Mouse (Mus musculus): ENCODE measurements around the gene Rprd1b. TPM values are rescaled to one million over a fixed set of nuclear protein-coding genes. Genes with fewer than 3 reads are reported as not detected.

Gene Rprd1b
- total RNA-seq (2015; ENCODE audit: low replicate concordance) = 50.1 and 57.0 TPM in 2 replicates
- 34.4 and 44.5 TPM in 2 replicates for total RNA-seq (2017; ENCODE audit: low replicate concordance)

DNA sequence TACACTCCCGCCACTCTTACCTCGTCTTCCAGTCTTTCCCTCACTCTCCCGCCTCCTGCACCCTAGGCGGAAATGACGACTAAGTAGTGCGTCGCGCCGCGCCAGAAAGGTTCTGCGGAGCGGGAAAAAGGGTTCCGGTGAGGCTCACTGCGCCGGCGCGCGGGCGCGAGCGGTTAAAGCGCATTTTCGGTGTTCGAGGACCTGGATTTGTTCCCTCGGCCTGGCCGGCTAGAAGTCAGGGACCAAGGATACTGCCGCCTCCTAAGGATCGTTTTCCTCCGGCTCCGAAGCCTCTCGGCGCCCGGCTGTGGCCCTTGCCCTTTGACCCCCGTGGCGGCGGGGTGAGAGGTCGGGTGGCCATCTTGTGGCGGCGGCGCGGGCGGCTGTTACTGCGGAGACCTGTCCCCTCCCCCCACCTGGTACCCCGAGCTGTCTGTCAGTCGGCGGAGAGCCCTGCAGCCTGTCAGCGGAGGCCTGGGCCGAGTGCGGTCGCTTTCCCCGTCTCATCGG is at the start of gene Rprd1b, which contains the start of gene Tti1:
Rprd1b (plus strand) TSS at position 144 of the 510 bp plus-strand sequence.
Tti1 (minus strand) TSS at position 80 of the 510 bp plus-strand sequence.
- peak; percentile 92 for ATAC-seq (replicated peaks; ENCODE audit: low FRiP score, poor library complexity, severe bottlenecking)

DNA sequence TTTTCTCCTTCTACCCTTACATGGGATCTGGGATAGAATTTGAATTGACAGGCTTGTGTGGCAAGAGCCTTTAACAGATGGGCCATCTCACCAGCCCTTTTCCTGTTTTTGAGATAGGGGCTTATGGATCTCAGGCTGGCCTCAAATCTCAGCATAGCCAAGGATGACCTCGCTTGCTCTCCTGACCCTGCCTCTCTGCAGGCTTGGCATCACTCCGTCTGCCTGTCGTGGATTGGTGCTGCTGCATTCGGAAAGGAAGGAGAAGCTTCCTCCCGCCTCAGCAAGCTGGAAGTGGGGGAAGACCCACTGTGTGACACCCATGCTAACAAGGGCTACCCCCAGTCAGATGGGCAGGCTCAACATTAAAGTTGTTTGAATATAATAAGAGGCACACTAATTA is 49.1 kb upstream of the Rprd1b start:
- ATAC-seq (replicated peaks; ENCODE audit: low FRiP score, poor library complexity, severe bottlenecking) = no peak

DNA sequence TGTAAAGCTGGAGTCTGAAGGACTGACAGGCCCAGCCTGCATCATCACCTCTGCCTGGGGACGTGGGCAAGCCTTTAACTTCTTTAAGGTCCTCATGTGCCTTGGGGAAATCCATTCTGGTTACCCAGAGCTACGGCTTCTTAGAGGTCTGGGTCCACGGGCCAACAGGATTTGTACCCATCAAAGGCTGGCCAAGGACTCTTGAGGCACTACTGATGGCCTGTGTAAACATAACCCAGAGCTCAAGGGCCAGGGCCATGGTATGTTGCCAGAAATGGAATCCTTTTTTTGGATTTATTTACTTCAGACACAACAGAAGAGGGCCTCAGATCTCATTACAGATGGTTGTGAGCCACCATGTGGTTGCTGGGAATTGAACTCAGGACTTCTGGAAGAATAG is 45.6 kb upstream of the Rprd1b start:
- ATAC-seq (replicated peaks; ENCODE audit: low FRiP score, poor library complexity, severe bottlenecking) = no peak

DNA sequence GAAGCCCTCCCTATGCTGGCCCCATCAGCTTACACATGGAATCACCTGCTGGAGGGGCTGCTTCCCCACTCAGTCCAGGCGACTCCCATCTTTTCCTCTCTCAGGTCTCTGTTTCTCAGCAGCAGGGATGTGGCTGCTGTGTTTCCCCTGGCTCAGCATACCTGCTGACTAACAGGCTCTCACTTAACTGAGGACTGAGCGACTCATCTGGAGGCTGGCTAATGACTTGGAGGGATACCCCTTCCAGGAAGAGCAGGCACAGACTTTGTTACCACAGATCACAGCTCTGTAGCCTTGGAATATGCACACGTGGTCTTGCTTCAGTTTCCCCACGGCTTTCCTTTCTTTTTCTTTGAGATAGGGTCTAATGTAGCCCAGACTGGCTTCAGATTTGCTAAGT is 45.0 kb upstream of the Rprd1b start:
- no peak for ATAC-seq (replicated peaks; ENCODE audit: low FRiP score, poor library complexity, severe bottlenecking)

DNA sequence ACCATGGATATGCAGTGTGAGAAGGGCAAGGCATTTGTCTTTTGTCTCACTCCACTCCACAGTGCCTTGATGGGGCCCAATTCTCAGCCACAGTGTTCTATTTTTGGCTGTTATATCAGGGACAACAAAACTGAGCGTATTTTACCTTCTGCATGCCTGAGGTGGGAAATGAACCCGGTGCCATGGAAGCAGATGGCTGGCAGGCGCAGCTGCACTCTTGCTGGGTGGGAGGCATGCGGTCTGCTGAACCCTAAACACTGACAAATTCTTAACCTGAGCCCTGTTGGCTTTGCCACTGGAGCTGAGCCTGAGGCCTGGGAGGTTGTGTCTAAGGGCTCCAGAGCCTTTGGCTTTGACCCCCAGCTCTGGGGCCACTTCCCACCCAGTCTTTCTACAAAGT is 42.7 kb upstream of the Rprd1b start:
- no peak for ATAC-seq (replicated peaks; ENCODE audit: low FRiP score, poor library complexity, severe bottlenecking)

DNA sequence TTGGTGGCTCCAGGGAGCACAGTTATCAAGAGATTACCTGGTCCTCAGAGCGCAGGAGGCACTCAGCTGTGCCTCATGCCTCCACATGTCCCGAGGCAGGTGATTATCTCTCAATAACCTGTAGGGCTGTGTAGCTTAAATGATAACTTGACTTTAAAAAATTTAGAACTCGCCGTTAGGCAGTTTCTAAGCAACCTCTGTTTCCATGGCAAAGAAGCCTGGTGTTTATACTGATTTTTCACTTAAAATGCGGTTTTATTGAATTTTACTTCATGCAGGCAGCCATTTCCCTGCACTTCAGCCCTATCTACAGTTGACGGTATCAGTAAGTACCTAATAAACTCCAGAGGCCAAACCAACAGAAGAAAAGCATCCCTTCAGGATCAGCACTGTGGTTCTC is 42.1 kb upstream of the Rprd1b start:
- ATAC-seq (replicated peaks; ENCODE audit: low FRiP score, poor library complexity, severe bottlenecking) = no peak

DNA sequence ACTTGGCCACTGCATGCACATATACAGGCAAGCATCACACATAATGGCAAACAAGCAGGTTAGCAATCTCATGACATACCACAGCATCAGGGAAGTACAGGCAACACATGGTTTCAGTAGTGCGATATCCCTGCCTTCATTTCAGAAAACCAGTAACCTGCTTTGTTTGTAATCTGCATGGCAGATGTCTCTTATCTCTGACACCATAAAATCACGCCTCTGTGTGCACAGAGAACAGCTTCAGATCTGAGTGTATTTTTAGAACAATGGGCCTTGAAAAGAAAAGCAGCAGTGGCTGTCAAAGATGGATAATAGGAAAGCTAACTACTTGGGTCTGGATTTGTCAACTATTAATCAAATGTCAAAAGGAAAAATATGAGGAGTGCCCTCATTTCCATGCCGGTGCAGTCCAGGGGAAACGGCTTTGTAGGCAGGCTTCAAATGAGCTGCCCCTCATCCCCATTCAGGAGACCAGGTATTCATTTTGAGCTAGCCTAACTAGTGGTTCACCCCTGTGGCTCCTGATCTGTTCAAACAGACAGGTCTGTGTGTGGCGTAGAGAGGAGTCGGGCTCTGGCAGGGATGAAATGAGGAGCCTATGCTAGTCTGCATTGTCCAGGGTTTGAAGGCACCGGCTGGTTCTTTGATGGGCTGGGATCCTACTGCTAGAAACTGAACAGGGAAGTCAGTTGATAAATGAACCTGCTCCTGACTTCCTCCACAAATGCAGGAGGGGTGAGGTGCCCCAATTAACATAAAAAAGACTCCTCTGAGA is 39.7 kb upstream of the Rprd1b start:
- ATAC-seq (replicated peaks; ENCODE audit: low FRiP score, poor library complexity, severe bottlenecking) = no peak

DNA sequence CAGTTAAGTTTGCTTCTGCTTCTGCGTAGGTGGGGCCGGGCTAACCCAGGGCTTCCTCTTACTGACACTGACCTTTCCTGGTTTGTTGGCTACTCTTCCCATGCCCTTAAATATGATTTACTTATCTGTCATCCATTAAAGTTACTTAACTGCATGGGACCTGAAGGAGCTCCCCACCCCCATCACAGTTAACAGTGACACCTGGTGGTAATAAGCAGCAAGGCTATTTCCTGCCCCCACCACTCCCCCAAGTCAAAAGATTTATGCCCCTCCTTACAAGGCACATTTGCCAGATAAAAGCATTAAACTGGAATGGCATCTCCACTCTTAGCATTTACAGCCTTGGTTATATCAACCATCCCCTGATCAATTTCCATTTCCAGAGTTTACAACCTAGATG is 38.4 kb upstream of the Rprd1b start:
- no peak for ATAC-seq (replicated peaks; ENCODE audit: low FRiP score, poor library complexity, severe bottlenecking)

DNA sequence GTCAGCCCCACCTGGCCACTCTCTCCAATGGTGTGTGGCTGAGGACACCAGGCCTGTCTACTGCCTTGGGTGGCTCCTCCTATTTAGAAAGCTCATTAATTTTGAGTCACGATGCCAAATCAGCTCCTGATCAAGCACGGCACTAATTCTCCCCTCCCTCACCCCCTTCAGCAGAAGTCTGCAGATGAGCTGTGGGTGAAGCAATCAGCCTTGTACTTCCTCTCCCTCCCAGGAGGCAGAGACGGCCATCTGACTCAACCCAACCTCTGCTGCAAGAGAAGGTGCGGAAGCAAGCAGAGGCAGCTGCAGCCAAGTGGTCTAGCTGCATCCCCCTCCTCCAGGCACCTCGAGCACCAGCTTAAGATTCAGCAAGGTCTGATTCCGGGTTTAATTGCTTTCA is 37.3 kb upstream of the Rprd1b start:
- ATAC-seq (replicated peaks; ENCODE audit: low FRiP score, poor library complexity, severe bottlenecking) = no peak

DNA sequence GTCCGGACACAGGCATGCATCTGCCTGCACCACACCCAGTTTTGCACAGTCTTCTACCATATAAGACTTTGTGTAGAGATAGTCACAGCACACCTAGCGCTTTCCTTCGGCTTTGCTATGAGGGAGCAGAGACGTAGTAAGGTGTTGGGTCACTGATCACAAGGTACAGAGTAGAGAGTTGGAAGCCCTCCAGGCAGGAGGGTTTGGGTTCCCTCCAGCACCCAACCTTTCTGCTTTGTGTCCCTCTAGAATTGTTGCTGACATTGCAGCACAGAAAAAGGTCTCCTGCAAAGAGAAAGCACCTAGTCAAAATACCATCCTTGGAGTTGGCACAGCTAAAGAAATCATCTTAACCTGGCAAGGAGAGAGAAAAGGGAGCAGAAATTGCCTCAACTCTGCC is 35.8 kb upstream of the Rprd1b start:
- no peak for ATAC-seq (replicated peaks; ENCODE audit: low FRiP score, poor library complexity, severe bottlenecking)

DNA sequence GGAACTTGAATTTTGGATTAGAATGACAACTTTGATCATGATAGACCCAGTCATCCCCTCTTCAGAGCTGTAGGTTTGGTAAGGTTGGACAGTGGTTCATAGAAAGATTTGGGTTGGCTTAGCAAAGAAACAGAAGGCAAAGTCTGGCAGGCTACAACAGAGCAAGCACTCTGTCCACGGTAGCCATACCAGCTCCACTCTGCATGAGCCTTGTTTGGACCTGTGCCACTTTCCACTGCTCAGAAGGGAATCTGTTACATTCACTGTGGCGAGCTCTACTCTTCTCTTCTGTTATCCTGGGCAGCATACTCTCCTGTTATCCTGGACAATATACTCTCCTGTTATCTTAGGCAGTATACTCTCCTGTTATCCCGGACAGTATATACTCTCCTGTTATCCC is 29.5 kb upstream of the Rprd1b start:
- no peak for ATAC-seq (replicated peaks; ENCODE audit: low FRiP score, poor library complexity, severe bottlenecking)

DNA sequence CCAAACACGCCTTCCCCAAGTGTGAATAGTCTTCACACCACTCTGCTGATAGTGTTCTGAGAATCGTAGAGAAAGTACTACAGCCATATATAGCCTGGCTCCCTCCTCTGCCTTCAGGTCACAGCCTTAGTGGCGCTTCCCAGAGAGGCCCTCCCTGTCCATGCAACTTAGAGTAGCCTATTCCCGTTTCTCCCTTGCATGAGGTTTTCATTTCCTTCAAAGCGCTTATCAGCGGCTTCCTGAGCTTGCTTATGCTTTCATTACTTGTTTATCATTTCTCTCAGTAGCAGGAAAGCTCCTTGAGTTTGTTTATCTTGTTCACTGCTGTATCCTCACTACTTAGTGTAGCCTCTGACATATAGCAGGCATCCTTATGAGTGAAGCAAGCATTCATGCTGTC is 23.7 kb upstream of the Rprd1b start:
- ATAC-seq (replicated peaks; ENCODE audit: low FRiP score, poor library complexity, severe bottlenecking) = no peak

DNA sequence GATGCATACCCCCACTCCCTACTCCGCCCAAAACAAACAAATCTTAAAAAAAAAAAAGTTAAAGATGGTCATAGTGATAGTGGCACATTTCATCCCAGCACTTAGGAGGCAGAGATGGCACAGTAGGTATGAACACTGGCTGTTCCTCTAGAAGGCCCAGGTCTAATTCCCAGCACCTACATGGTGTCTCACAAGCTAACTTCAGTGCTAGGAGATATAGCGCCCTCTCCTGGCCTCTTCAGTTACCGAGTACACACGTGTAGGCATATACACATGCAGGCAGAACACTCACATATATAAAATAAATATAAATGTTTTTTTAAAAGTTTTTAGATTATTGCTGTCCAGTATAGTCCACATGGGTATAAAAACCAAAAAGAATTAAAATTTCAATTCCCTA is 22.7 kb upstream of the Rprd1b start:
- ATAC-seq (replicated peaks; ENCODE audit: low FRiP score, poor library complexity, severe bottlenecking) = no peak

DNA sequence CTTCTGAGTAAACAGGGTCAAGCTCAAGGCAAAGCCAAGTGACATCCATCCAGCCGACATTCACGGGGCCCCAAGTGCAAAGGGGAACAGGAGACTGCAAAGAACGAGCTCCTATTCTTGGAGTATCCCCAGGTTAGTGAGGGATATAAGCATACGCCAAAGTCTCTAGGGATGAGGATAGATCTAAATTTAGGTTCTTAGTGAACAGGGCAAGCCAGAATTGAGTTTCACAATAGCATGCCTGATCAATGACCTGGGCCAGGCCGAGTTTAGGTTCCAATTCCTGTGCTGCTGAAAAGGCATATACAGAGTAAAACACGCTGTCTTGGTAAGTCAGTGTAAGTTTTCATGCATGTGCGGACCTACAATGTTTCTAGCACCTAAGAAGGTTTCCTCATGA is 18.9 kb upstream of the Rprd1b start:
- ATAC-seq (replicated peaks; ENCODE audit: low FRiP score, poor library complexity, severe bottlenecking) = no peak

DNA sequence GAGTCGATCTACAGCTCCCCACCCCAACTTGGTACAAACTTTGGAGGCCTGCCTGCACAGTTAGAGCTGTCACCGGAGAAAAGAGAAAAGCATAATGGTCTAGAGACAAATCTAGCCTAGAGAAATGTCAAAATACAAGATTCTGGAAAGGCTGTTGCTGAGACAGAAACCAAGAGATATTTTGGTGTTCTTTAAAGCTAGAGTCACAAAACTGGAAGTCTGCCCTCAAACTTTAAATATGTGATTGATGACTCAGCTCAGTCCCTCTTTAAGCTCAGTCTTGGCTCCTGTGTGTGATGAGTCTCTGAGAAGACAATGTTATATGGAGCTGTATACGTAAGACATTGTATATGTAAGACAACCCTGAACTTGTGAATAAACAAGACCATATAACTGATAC is 15.7 kb upstream of the Rprd1b start:
- ATAC-seq (replicated peaks; ENCODE audit: low FRiP score, poor library complexity, severe bottlenecking) = no peak

DNA sequence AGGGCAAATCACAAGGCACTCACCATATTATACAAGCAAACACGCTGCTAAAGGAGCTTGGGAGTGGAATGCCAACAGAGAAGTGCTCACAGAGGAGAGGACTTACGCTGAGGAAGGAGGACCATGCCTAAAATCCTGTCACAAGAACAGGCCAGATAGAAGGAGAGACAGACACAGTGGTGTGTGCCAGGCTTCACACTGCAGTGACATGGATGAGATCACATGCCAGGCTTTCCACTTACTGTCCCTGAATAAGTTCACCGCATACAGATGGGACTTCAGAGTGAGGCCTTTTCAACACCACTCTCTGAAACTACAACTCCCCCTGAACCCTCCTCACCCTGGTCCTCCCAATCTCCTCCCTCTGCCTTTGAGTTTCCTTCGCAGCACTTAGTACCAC is 11.0 kb upstream of the Rprd1b start:
- no peak for ATAC-seq (replicated peaks; ENCODE audit: low FRiP score, poor library complexity, severe bottlenecking)

DNA sequence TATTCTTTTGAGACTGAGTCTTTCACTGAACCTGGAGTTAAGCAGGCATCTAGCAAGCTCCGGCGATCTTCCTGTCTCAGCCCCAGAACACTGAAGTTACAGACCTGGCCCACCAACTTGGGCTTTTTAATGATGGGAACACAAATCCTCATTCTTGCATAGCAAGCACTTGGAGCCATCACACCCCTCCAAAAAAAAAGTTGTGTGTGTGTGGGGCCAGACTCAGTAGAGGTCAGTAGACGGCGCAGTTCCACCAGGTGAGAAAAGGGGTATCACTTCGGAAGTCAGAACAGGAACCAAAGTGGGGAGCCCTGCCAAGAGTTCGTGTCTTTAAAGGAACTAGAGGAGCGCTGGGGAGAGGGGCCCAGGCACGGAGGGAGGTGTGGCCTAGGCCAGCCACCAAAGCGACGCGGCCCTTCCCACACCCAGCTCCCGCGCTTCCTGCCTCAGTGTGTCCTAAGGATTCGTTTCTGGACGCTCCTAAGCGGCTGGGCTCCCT is 393 bp upstream of the Rprd1b start:
- no peak for ATAC-seq (replicated peaks; ENCODE audit: low FRiP score, poor library complexity, severe bottlenecking)

DNA sequence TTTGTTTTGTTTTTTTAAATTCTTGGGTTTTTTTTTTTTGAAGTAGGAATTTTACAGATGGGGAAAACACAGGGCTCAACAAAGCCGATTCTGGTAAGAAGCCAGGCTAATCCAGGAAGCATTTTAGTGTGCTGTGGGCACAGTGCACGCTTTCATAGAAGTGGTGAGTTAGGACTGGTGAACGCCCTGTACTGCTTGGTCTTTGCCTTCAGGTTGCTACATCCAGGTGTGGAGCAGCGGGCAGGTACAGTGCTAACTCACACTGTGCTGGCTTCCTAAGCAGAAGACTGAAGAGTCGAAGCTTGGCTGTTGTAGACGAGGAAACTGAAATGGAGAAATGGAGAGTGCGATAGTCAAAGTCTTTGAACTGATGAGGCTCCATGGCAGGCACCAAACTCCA is 1.7 kb downstream of the Rprd1b start:
- ATAC-seq (replicated peaks; ENCODE audit: low FRiP score, poor library complexity, severe bottlenecking) = no peak

DNA sequence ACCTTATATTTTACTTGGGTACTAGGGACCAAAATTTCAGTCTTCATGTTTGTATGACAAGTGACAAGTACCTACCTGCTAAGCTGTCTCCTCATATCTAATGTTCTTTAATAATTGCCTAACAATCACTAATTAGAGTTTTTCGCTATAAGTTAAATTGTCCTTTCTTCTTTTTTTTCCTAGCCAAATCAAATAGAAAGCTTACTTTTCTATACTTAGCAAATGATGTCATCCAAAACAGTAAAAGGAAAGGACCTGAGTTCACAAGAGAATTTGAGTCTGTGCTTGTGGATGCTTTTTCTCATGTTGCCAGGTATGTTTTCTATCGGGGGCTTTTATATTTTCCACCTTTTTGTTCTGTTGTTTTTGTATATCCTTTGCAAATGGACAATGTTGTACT is 7.5 kb downstream of the Rprd1b start:
- no peak for ATAC-seq (replicated peaks; ENCODE audit: low FRiP score, poor library complexity, severe bottlenecking)

DNA sequence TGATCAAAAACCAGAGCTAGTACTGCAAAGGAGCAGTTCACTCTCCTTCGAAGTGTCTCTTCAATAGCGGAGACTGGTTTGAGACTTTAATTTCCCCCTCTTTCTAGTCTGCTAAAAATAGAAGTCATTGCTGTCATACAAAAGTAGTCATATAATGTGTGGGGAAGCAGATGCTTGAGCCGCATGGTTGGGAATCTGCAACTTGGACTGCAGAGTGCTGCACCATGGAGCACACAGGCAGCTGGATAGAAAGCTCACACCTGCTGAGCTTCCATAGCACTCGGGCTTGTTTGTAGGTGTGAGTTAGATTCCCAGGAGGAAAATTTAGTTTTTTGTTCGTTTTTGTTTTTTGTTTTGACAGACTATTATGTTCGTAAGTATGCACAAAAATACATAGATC is 8.1 kb downstream of the Rprd1b start:
- ATAC-seq (replicated peaks; ENCODE audit: low FRiP score, poor library complexity, severe bottlenecking) = no peak

DNA sequence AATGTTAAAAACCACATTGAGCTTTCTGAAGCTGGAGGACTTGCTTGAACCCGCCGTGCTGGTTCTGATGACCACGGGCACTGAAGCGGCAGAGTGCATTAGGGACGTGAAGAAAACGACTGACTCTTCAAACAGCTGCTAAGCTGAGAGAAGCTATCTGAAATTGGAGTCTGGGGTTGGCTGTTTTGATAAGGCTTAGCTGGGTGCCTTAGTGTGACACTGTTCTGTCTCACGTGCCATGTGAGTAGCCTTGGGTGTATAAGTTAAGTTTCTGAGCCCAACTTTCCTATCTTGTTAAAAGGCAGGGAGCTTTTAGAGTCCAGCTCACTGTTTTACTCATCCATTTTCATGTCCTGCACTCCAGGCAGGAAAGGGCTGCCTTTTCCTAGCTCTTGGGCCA is 8.7 kb downstream of the Rprd1b start:
- ATAC-seq (replicated peaks; ENCODE audit: low FRiP score, poor library complexity, severe bottlenecking) = peak; percentile 68

DNA sequence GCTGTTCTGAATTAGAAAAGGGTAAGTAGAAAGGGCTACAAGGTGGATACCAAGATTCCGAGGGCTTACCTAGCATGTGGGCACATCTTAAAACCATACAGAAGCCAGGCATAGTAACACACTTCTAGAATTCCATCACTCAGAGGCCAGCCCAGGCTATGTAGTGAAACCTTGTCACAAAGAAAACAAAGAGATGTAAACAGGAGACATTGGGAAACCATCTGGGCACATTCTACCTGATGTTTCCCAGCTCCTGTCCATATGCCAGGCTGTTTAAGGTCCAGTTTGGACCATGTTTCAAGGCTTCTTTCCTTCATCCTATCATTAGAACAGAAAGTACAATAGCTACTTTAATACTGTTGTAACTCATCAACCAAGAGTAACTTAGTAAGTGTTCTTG is 9.3 kb downstream of the Rprd1b start:
- no peak for ATAC-seq (replicated peaks; ENCODE audit: low FRiP score, poor library complexity, severe bottlenecking)
